Mouse (Mus musculus) embryonic facial prominence, embryonic 15.5 days (tissue): Measurements from ENCODE around the gene Slc24a2. TPM values are rescaled to one million over a fixed set of nuclear protein-coding genes. Genes with fewer than 3 reads are reported as not detected.
A peak's percentile ranks its signal among the peaks of the same experiment; 100 is the strongest.

Experiments
- ATAC-seq: fragments of 200-750 bp; cut with Nextera tagmentation; 2 replicates; pipeline ENCODE4 v1.8.0; 2017; ENCODE audit warnings: low read depth, moderate TSS enrichment; ENCODE audit not compliant: insufficient number of reproducible peaks, low FRiP score, low TSS enrichment
- H3K27ac ChIP-seq: fragments of 300-500 bp; sonication (generic); replicated peaks from 2 replicates; pipeline ENCODE4 v1.5.1; 2015; ENCODE audit warnings: mild to moderate bottlenecking, inconsistent platforms
- H3K27me3 ChIP-seq: fragments of 300-500 bp; sonication (generic); 2 replicates; pipeline ENCODE4 v1.6.1; 2015; ENCODE audit warnings: inconsistent platforms
- H3K36me3 ChIP-seq: fragments of 300-500 bp; sonication (generic); 2 replicates; pipeline ENCODE4 v1.6.1; 2015; ENCODE audit warnings: mild to moderate bottlenecking, inconsistent platforms
- H3K4me1 ChIP-seq: fragments of 300-500 bp; sonication (generic); 2 replicates; pipeline ENCODE4 v1.6.1; 2015; ENCODE audit warnings: inconsistent platforms
- H3K4me2 ChIP-seq: fragments of 300-500 bp; sonication (generic); replicated peaks from 2 replicates; pipeline ENCODE4 v1.6.1; 2015; ENCODE audit warnings: mild to moderate bottlenecking, inconsistent platforms
- H3K4me3 ChIP-seq: fragments of 300-500 bp; sonication (generic); replicated peaks from 2 replicates; pipeline ENCODE4 v1.5.1; 2015; ENCODE audit warnings: mild to moderate bottlenecking, inconsistent platforms
- H3K9ac ChIP-seq: fragments of 300-500 bp; sonication (generic); 2 replicates; pipeline ENCODE4 v1.6.1; 2015; ENCODE audit warnings: inconsistent platforms
- H3K9me3 ChIP-seq: fragments of 300-500 bp; sonication (generic); replicated peaks from 2 replicates; pipeline ENCODE4 v1.6.1; 2016; ENCODE audit warnings: inconsistent platforms
- WGBS: fragments of 180-500 bp; shearing (Covaris S2); methylation state at CpG from one replicate; pipeline ENCODE4 v1.1.7; 2015; 5-methylcytosine and 5-hydroxymethylcytosine counted together
- polyA plus RNA-seq: library from polyadenylated mRNA; unstranded; fragments of >200 nt; fragmentation: Nextera tagmentation; extraction: Ambion mirVana; gene quantifications from 2 replicates; pipeline ENCODE4 v1.2.1, GENCODE M21; 2015

Slc24a2 gene
- polyA plus RNA-seq, 1 experiment from 2014 or later, result 1.3 TPM

GRCm38 (mm10) chr4:87115726-87116125 is 114.6 kb downstream of the Slc24a2 start:
- Histone ChIP-seq H3K9me3 (no peaks in the 10 kb centered on the region), H3K4me1 (0 out of 2 replicates have a peak, but pooled peaks cover 2% of the 10 kb centered on the region), H3K36me3 (no peaks in the 10 kb centered on the region), H3K4me3 (no peak overlapping the region), H3K4me2 (no peak overlapping the region), H3K27ac (no peak overlapping the region), H3K9ac (no peak overlapping the region), H3K27me3 (no peaks in the 10 kb centered on the region)
- no peak for ATAC-seq
- WGBS, result 44% methylated on average over 4 of the region's 4 CpGs

- H3K4me3 ChIP-seq, result no peak overlapping the region
- WGBS, result 83% methylated on average over 8 of the region's 8 CpGs
- H3K4me2 ChIP-seq, result no peak overlapping the region
- no peak overlapping the region for H3K9ac ChIP-seq
- H3K36me3 ChIP-seq, result no peaks in the 10 kb centered on the region
- H3K27me3 ChIP-seq, result no peaks in the 10 kb centered on the region
- H3K9me3 ChIP-seq, result no peaks in the 10 kb centered on the region
- H3K4me1 ChIP-seq, result no peaks in the 10 kb centered on the region
- H3K27ac ChIP-seq, result no peak overlapping the region
- no peak for ATAC-seq
These were observed 120.8 kb downstream of the Slc24a2 start for GRCm38 (mm10) chr4:87109331-87110059.

DNA sequence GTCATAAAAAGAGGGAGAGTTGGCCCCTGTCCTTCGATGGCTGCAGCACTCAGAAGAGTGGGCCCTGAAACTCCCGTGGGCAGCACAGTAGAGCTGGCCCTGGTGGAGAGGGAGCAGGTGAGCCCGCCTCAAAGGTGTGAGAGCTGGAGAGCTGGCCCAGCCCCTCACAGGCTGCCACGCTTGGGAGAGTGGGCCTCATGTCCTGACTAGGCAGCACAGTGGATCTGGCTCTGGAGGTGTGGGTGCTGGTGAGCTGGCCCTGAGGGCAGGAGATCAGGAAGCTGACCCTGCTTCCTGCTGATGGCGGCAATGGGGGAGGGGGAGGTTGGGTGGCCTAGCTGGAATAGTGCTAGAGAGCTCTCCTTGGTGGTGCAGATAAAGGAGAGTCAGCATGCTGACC is 129.3 kb downstream of the Slc24a2 start:
- H3K4me1 ChIP-seq, result no peaks in the 10 kb centered on the region
- H3K9ac ChIP-seq, result no peak overlapping the region
- WGBS, result 69% methylated on average over 5 of the region's 5 CpGs
- no peak overlapping the region for H3K4me2 ChIP-seq
- H3K27me3 ChIP-seq, result no peaks in the 10 kb centered on the region
- ATAC-seq, result no peak; the same call in 1 of the 2 replicates
- H3K36me3 ChIP-seq, result no peaks in the 10 kb centered on the region
- no peak overlapping the region for H3K27ac ChIP-seq
- no peak overlapping the region for H3K4me3 ChIP-seq
- H3K9me3 ChIP-seq, result no peaks in the 10 kb centered on the region

DNA sequence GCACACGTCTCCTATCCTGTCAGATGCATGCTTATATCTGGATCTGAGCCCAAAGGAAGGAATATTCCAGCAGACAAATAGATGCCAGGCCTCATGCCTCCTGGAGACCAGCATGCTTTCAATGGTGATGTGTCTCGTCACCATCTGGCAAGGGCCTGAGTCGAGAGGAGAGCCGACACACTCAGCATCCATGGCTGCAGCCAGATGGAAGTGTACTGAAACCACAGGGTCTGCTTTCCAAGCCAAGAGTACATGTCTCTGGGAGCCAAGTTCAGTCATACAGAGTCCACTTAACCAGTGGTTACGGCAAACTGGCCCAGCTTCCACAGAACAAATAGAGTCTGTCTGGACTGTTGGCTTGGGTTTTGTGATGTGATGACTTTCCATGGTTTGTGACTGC is 134.1 kb downstream of the Slc24a2 start:
- Histone ChIP-seq H3K4me2 (no peak overlapping the region), H3K36me3 (no peaks in the 10 kb centered on the region), H3K9ac (no peak overlapping the region), H3K4me3 (no peak overlapping the region), H3K9me3 (no peaks in the 10 kb centered on the region), H3K27me3 (no peaks in the 10 kb centered on the region), H3K27ac (no peak overlapping the region), H3K4me1 (no peaks in the 10 kb centered on the region)
- WGBS, result 42% methylated on average over 5 of the region's 5 CpGs
- ATAC-seq, result peak; percentile 54; the same call in 1 of the 2 replicates

DNA sequence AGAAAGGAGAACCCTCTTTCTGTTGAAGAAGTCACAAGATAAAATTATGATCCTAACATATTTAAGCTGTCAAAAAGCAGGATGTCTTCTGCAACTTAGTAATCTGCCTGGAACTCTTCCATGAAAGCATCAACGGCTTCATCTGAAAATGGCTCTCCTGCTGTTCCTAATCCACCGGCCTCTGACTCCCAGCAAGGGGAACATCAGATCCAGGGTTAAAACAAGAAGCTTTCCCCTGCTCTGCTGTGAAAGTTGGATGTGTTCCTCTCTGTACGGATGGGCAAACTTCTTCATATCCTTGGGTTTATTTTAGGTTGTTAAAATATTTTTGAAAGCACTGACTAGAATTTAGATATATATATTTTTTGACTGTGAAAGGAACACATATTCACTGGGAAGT is 136.7 kb downstream of the Slc24a2 start:
- H3K36me3 ChIP-seq, result no peaks in the 10 kb centered on the region
- H3K4me2 ChIP-seq, result no peak overlapping the region
- H3K27me3 ChIP-seq, result no peaks in the 10 kb centered on the region
- ATAC-seq, result no peak
- no peak overlapping the region for H3K4me3 ChIP-seq
- H3K9me3 ChIP-seq, result no peaks in the 10 kb centered on the region
- H3K27ac ChIP-seq, result no peak overlapping the region
- H3K4me1 ChIP-seq, result no peaks in the 10 kb centered on the region
- WGBS, result 72% methylated on average over 3 of the region's 3 CpGs
- no peak overlapping the region for H3K9ac ChIP-seq

- Histone ChIP-seq H3K9ac (no peak overlapping the region), H3K9me3 (no peaks in the 10 kb centered on the region), H3K4me3 (no peak overlapping the region), H3K27me3 (no peaks in the 10 kb centered on the region), H3K36me3 (no peaks in the 10 kb centered on the region), H3K4me1 (no peaks in the 10 kb centered on the region), H3K4me2 (no peak overlapping the region), H3K27ac (no peak overlapping the region)
- no peak for ATAC-seq
These were observed 139.4 kb downstream of the Slc24a2 start for GRCm38 (mm10) chr4:87090841-87091240.

DNA sequence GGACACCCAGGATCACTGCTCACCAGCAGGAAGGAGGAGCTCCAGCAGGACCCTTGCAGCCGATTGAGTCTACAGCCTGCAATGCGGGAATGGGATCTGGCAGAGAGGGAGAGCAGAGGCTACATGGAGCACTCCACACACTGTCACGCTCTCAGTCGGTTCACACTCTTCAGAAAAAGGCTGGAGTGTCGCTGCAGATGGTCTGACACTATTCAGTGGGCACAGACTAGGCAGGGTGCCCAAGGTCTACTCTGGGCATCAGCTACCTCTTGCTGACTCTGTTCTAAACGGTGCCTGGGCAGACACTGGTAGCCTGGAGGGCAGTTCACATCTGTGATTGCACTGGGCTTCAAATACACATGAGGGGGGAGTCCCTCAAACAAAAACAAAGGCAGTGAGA is 141.6 kb downstream of the Slc24a2 start:
- 76% methylated on average over 6 of the region's 6 CpGs for WGBS
- no peaks in the 10 kb centered on the region for H3K4me1 ChIP-seq
- H3K36me3 ChIP-seq, result no peaks in the 10 kb centered on the region
- H3K4me3 ChIP-seq, result no peak overlapping the region
- ATAC-seq, result no peak
- no peak overlapping the region for H3K27ac ChIP-seq
- no peak overlapping the region for H3K4me2 ChIP-seq
- no peaks in the 10 kb centered on the region for H3K9me3 ChIP-seq
- no peak overlapping the region for H3K9ac ChIP-seq
- H3K27me3 ChIP-seq, result no peaks in the 10 kb centered on the region

DNA sequence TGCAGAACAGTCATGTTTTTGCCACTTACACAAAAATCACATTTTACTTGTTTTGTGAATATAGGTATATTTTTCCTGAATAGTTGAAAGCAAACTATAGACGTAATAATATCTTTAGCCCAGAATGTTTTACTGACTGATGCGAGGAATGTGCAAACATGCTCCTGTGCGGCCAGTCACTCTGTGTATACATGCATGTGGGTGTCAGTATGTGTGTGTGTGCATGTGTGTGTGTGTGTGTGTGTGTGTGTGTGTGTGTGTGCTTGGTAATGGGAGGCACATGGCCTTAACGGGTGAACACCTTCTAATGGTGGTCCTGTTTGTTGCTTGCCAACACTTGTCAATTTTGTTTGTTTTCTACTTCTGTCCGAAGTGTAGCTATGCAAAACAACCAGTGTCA is 142.7 kb downstream of the Slc24a2 start:
- H3K4me1 ChIP-seq, result no peaks in the 10 kb centered on the region
- 69% methylated on average over 5 of the region's 5 CpGs for WGBS
- no peaks in the 10 kb centered on the region for H3K9me3 ChIP-seq
- ATAC-seq, result no peak
- no peak overlapping the region for H3K4me3 ChIP-seq
- H3K36me3 ChIP-seq, result no peaks in the 10 kb centered on the region
- no peak overlapping the region for H3K9ac ChIP-seq
- H3K4me2 ChIP-seq, result no peak overlapping the region
- no peak overlapping the region for H3K27ac ChIP-seq
- no peaks in the 10 kb centered on the region for H3K27me3 ChIP-seq

DNA sequence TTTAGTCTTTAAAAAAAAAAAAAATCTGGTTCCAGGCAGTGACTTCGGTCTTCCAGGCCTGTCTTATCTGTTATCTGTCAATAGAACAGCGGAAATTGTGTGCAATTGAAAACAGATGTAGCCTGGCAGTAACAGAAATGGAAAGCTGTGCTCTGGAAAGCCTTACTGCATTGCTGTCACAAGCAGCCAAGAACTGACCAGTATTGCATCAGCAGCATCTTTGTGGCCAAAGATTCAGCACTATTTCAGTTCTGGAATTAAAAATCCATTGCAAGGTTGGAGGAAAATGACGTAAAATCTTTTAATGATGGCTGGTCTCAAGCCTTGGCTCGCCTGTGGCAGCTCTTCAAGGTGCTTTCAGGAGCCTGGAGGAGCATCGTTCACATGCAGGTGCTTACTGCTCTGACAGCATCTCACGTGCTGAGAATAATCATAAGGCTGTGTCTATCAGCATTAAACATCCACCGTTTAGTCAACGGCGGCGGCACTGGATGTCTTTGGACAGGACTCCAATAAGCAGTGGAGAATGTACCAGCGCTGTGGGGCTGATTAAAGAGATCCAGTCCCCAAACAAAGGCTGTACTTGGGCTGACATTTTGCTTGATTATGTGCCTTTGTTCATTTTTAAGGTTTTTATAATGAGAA is 143.2 kb downstream of the Slc24a2 start:
- Histone ChIP-seq H3K9me3 (no peaks in the 10 kb centered on the region), H3K27ac (no peak overlapping the region), H3K4me2 (no peak overlapping the region), H3K36me3 (no peaks in the 10 kb centered on the region), H3K9ac (no peak overlapping the region), H3K4me3 (no peak overlapping the region), H3K27me3 (no peaks in the 10 kb centered on the region), H3K4me1 (no peaks in the 10 kb centered on the region)
- no peak for ATAC-seq
- 27% methylated on average over 11 of the region's 11 CpGs for WGBS

- no peak for ATAC-seq
- H3K9ac ChIP-seq, result no peak overlapping the region
- H3K4me2 ChIP-seq, result no peak overlapping the region
- H3K36me3 ChIP-seq, result no peaks in the 10 kb centered on the region
- no peak overlapping the region for H3K27ac ChIP-seq
- H3K27me3 ChIP-seq, result no peaks in the 10 kb centered on the region
- no peaks in the 10 kb centered on the region for H3K4me1 ChIP-seq
- no peak overlapping the region for H3K4me3 ChIP-seq
- WGBS, result 82% methylated on average over 6 of the region's 6 CpGs
- no peaks in the 10 kb centered on the region for H3K9me3 ChIP-seq
These were observed 149.0 kb downstream of the Slc24a2 start for GRCm38 (mm10) chr4:87081321-87081720.

DNA sequence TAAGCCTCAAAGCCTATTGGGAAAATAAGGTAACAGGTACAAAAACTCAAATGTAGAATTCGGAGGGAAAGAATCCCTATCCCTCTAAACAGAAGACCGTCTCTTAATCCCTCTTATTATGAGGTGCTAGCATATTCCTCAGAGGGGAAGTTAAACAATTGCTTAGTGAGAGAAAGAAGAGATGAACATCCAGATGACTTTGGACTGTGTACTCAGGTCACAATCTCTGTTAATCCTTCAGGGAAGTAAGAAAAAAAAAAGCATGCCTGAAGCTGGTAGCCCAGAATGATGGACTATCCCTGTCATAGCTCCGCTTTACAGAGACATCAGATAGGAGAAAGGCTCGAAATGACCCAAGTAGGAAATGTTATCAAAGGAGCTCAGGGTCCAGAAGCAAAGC is 151.0 kb downstream of the Slc24a2 start:
- H3K9me3 ChIP-seq, result no peaks in the 10 kb centered on the region
- H3K27me3 ChIP-seq, result no peaks in the 10 kb centered on the region
- no peaks in the 10 kb centered on the region for H3K4me1 ChIP-seq
- no peaks in the 10 kb centered on the region for H3K36me3 ChIP-seq
- H3K27ac ChIP-seq, result no peak overlapping the region
- H3K4me3 ChIP-seq, result no peak overlapping the region
- no peak for ATAC-seq
- WGBS, result 84% methylated on average over 4 of the region's 4 CpGs
- H3K4me2 ChIP-seq, result no peak overlapping the region
- no peak overlapping the region for H3K9ac ChIP-seq

- Histone ChIP-seq H3K9ac (no peak overlapping the region), H3K27me3 (no peaks in the 10 kb centered on the region), H3K27ac (no peak overlapping the region), H3K9me3 (no peaks in the 10 kb centered on the region), H3K4me3 (no peak overlapping the region), H3K4me2 (no peak overlapping the region), H3K4me1 (no peaks in the 10 kb centered on the region), H3K36me3 (no peaks in the 10 kb centered on the region)
- no peak for ATAC-seq
- 46% methylated on average over 2 of the region's 2 CpGs for WGBS
These were observed 151.6 kb downstream of the Slc24a2 start for GRCm38 (mm10) chr4:87078726-87079125.
